In the genomic region with DNA sequence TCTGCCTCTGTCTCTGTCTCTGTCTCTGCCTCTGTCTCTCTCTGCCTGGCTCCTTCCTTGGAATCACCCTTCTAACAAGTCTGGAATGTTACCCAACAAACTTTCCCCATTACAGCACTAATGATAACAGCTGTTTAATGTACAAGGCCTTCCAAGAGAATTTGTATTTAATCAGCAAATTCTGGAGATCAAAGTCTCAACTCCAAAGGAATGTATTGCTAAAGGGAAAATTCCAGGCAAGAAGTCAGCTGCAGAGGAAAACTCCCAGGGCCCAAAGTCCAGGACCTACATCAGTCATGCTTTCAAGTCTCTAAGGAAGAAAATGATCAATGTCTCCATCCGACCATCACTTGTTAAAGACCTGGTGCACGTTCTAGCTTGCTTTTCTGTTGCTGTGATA, we compare ENCODE assay signal across 18 mouse cellular contexts. TPM values are rescaled to one million over a fixed set of nuclear protein-coding genes. Genes with fewer than 3 reads are reported as not detected.
DNase-seq lines count a peak whose midpoint lies in the region; ATAC-seq and TF ChIP-seq lines count a peak whose summit lies in the region.
"Had no signal": no experiment of that assay in that cellular context is flagged by ENCODE, and none has a peak within 500 bp of the region (broad histone marks: within the 10 kb centered on the region; RNA-seq: fewer than 3 reads in every experiment).

No protein-coding gene starts in this region.

- H3K4me2 ChIP-seq in heart, embryonic 12.5 days = no peak overlapping the region
- H3K4me2 ChIP-seq: limb, embryonic 12.5 days; midbrain, embryonic 11.5 days; neural tube, embryonic 15.5 days; stomach, embryonic 15.5 days had no signal

- TF ChIP-seq POLR2A in kidney, adult 2 months (IDR thresholded peaks at IDR 0.05; ENCODE audit: low read depth, low read length) = no peak

- ATAC-seq in heart, embryonic 12.5 days (ENCODE audit: insufficient number of reproducible peaks, low FRiP score) = no peak
- ATAC-seq in monocyte, adult 5-6 weeks (replicated peaks; ENCODE audit: insufficient number of reproducible peaks, low FRiP score, low TSS enrichment, poor library complexity, severe bottlenecking) = no peak
- ATAC-seq: inflammation-experienced regulatory T-cells, adult 6 months had no signal

- H3K4me3 ChIP-seq in heart, embryonic 12.5 days = no peak overlapping the region
- no peak overlapping the region for H3K4me3 ChIP-seq in kidney, adult 2 months (ENCODE audit: insufficient read depth, low read depth, low read length)
- H3K4me3 ChIP-seq: limb, embryonic 12.5 days; neural tube, embryonic 15.5 days; stomach, embryonic 15.5 days had no signal

- no peak overlapping the region for H3K9ac ChIP-seq in heart, embryonic 12.5 days
- H3K9ac ChIP-seq: limb, embryonic 12.5 days; neural tube, embryonic 15.5 days; stomach, embryonic 15.5 days had no signal

- peaks cover 44% of the 10 kb centered on the region for H3K4me1 ChIP-seq in heart, embryonic 12.5 days (replicated peaks)
- H3K4me1 ChIP-seq in kidney, adult 2 months (ENCODE audit: control insufficient read depth, insufficient read depth, low read length) = peaks cover 26% of the 10 kb centered on the region

- peak overlapping the region; percentile 44; the same call in 1 of the 2 replicates for H3K27ac ChIP-seq in heart, embryonic 12.5 days (ENCODE audit: poor library complexity, severe bottlenecking)
- peak overlapping the region; percentile 94 for H3K27ac ChIP-seq in kidney, adult 2 months (ENCODE audit: insufficient read depth, low read depth, low read length)
- H3K27ac ChIP-seq: limb, embryonic 12.5 days; neural tube, embryonic 15.5 days; stomach, embryonic 15.5 days had no signal

- no peak for TF ChIP-seq CTCF in kidney, adult 2 months (conservative IDR thresholded peaks at IDR 0.05; ENCODE audit: insufficient read depth, insufficient read length, low read depth, low read length)

- H3K9me3 ChIP-seq in heart, embryonic 12.5 days (replicated peaks) = no peaks in the 10 kb centered on the region
- H3K9me3 ChIP-seq: limb, embryonic 12.5 days; neural tube, embryonic 15.5 days; stomach, embryonic 15.5 days had no signal

- WGBS in heart, embryonic 12.5 days = 66% methylated on average over 2 of the region's 2 CpGs
- WGBS in kidney, adult 2 months = 28% methylated on average over 2 of the region's 2 CpGs

- no peaks in the 10 kb centered on the region for H3K27me3 ChIP-seq in heart, embryonic 12.5 days (replicated peaks)
- no peaks in the 10 kb centered on the region for H3K27me3 ChIP-seq in kidney, adult 2 months (replicated peaks; ENCODE audit: control insufficient read depth, insufficient read depth, low read length)
- H3K27me3 ChIP-seq: limb, embryonic 12.5 days; neural tube, embryonic 15.5 days; stomach, embryonic 15.5 days had no signal

- no peak for DNase-seq in heart, postnatal 4 days
- DNase-seq in Muller cell, postnatal 12 days (ENCODE audit: inconsistent ontology term) = peak; percentile 19
- peak; percentile 89 for DNase-seq in kidney, adult 2 months
- peak; percentile 65 to 83 for DNase-seq in kidney, postnatal 36 days
- DNase-seq in layer of hippocampus, postnatal 25 days (ENCODE audit: extremely low spot score in 1 of 2, low spot score in 1 of 2) = no peak
- DNase-seq: cerebellum, postnatal 36 days; gastrocnemius, postnatal 14 days; spleen, adult 18-20 months; thymus, postnatal 14 days had no signal

- no peaks in the 10 kb centered on the region for H3K36me3 ChIP-seq in heart, embryonic 12.5 days
- H3K36me3 ChIP-seq in kidney, adult 2 months (ENCODE audit: control insufficient read depth, insufficient read depth, low read length) = no peaks in the 10 kb centered on the region
- H3K36me3 ChIP-seq: limb, embryonic 12.5 days; neural tube, embryonic 15.5 days; stomach, embryonic 15.5 days had no signal

RNA-seq across cellular contexts. Expression of gene Kcne1, which starts 48.6 kb away (rescaled TPM):
- 78.4 and 87.1 TPM in 2 replicates for polyA plus RNA-seq in heart, embryonic 12.5 days (2016; fragmentation: Nextera tagmentation; extraction: Ambion mirVana)
- 100 to 1,000 TPM; 317 to 359 TPM for total RNA-seq in heart, postnatal 4 days (2021)
- 34.3 and 37.4 TPM in 2 replicates for polyA plus RNA-seq in kidney, adult 2 months (2012; rRNA removed)
- not detected in 3 replicates for total RNA-seq in monocyte, adult 5-6 weeks (2017)
- total RNA-seq in layer of hippocampus, postnatal 25 days (2021) = not detected
- total RNA-seq: adrenal gland, adult 18-20 months; gastrocnemius, postnatal 14 days had no signal
- polyA plus RNA-seq: inflammation-experienced regulatory T-cells, adult 6 months; limb, embryonic 12.5 days; liver, embryonic 16.5 days had no signal

Comparison
In these comparisons a context has a peak if more than half of its experiments do, and no peak if none do; other contexts are left out.
1. DNase-seq: peak in Muller cell, postnatal 12 days (single experiment), kidney, adult 2 months (single experiment) and kidney, postnatal 36 days (2 of 2); none in heart, postnatal 4 days (single experiment) and layer of hippocampus, postnatal 25 days (0 of 2).
2. RNA of gene Kcne1, which starts 48.6 kb away (total RNA-seq): 317 to 359 TPM in heart, postnatal 4 days; not detected in layer of hippocampus, postnatal 25 days and not detected in monocyte, adult 5-6 weeks; every median in the first group is over 100 times any median in the second.